Mouse (Mus musculus) cortical plate, adult 2 months (tissue): Measurements from ENCODE around the gene Rps6ka5.

ENCODE experiments used
- CTCF ChIP-seq: fragments of 200-500 bp; IDR thresholded peaks from 2 replicates; pipeline ENCODE4 v1.5.1; 2011; ENCODE audit warnings: mild to moderate bottlenecking, control low read depth, low read length; ENCODE audit not compliant: insufficient read depth; ENCODE audit errors: extremely low read depth
- POLR2A ChIP-seq: fragments of 200-500 bp; IDR thresholded peaks from 2 replicates; pipeline ENCODE4 v1.6.1; 2011; ENCODE audit warnings: mild to moderate bottlenecking, low read length, control low read depth; ENCODE audit not compliant: insufficient read depth; ENCODE audit errors: extremely low read depth

GRCm38 (mm10) chr12:100724606-100725457 is 2.0 kb downstream of the Rps6ka5 start:
- no peak for TF ChIP-seq CTCF
- peak; percentile 78; the same call in 1 of the 2 replicates for TF ChIP-seq POLR2A
